Mouse (Mus musculus) hindbrain, embryonic 11.5 days (tissue): ENCODE measurements around the gene Speer4b. TPM values are rescaled to one million over a fixed set of nuclear protein-coding genes. Genes with fewer than 3 reads are reported as not detected.
A peak's percentile ranks its signal among the peaks of the same experiment; 100 is the strongest.
"Not testable (repeated sequence)": the region's sequence is repeated elsewhere in the genome, so short reads cannot be mapped to it uniquely, and the experiment has no call there.

Experiments
- ATAC-seq: fragments of 200-750 bp; cut with Nextera tagmentation; 2 replicates; pipeline ENCODE4 v1.8.0; 2017; ENCODE audit warnings: mild to moderate bottlenecking, moderate TSS enrichment, moderate library complexity; ENCODE audit not compliant: low FRiP score
- DNase-seq: peaks from one replicate; pipeline ENCODE4 v3.0.0-alpha.2; 2015; ENCODE audit warnings: low spot score
- H3K27ac ChIP-seq: fragments of 300-500 bp; sonication (generic); 2 replicates; pipeline ENCODE4 v1.5.1; 2014; ENCODE audit warnings: mild to moderate bottlenecking, low read depth, low read length
- H3K27me3 ChIP-seq: fragments of 300-500 bp; sonication (generic); 2 replicates; pipeline ENCODE4 v1.6.1; 2014; ENCODE audit warnings: mild to moderate bottlenecking, low read length, moderate library complexity, mixed read lengths; ENCODE audit not compliant: control insufficient read depth, insufficient read depth
- H3K36me3 ChIP-seq: fragments of 300-500 bp; sonication (generic); 2 replicates; pipeline ENCODE4 v1.6.1; 2014; ENCODE audit warnings: mild to moderate bottlenecking, low read length, moderate library complexity, mixed read lengths; ENCODE audit not compliant: control insufficient read depth, insufficient read depth
- H3K4me1 ChIP-seq: fragments of 300-500 bp; sonication (generic); replicated peaks from 2 replicates; pipeline ENCODE4 v1.6.1; 2014; ENCODE audit warnings: low read length, mixed read lengths; ENCODE audit not compliant: control insufficient read depth, insufficient read depth
- H3K4me2 ChIP-seq: fragments of 300-500 bp; sonication (generic); replicated peaks from 2 replicates; pipeline ENCODE4 v1.6.1; 2014; ENCODE audit warnings: mild to moderate bottlenecking, low read depth, low read length
- H3K4me3 ChIP-seq: fragments of 300-500 bp; sonication (generic); 2 replicates; pipeline ENCODE4 v1.5.1; 2014; ENCODE audit warnings: low read depth, low read length
- H3K9ac ChIP-seq: fragments of 300-500 bp; sonication (generic); 2 replicates; pipeline ENCODE4 v1.6.1; 2014; ENCODE audit warnings: low read depth, low read length
- H3K9me3 ChIP-seq: fragments of 300-500 bp; sonication (generic); 2 replicates; pipeline ENCODE4 v1.6.1; 2016; ENCODE audit warnings: low read length; ENCODE audit not compliant: control insufficient read depth
- WGBS: fragments of 180-500 bp; shearing (Covaris S2); extraction: QIAGEN DNeasy Blood & Tissue Kit; methylation state at CpG from one replicate; pipeline ENCODE4 v1.1.7; 2014; 5-methylcytosine and 5-hydroxymethylcytosine counted together
- polyA plus RNA-seq: library from polyadenylated mRNA; unstranded; fragments of >200 nt; fragmentation: Nextera tagmentation; extraction: Ambion mirVana; gene quantifications from 2 replicates; pipeline ENCODE4 v1.2.1, GENCODE M21; 2014

Gene Speer4b
- polyA plus RNA-seq, result 0.21 and 0.36 TPM in 2 replicates

DNA sequence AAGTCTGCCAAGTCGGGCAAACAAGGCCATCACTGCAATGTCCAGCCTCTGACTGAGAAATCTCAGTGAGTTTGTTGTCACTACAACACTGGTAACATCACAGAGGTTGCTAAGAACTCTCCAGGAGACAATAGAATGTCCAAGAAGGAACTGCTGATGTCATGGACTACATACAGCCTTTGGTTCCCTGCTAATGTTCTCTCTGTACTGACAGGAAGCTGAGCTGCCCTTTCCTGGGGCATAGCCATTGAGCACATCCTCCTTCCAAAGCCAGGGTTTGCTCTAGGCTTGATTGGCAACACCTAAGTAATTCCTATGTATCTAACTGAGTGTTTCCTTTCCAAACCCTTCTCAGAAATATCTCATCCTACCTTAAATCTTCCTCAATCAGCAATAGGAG, at the start of gene Speer4b:
Gene Speer4b (minus strand): TSS at position 101 of the 400 bp plus-strand sequence.
- not testable (repeated sequence) for H3K9me3 ChIP-seq, DNase-seq, H3K9ac ChIP-seq, H3K4me1 ChIP-seq, H3K27ac ChIP-seq, H3K27me3 ChIP-seq, H3K4me3 ChIP-seq, H3K36me3 ChIP-seq, H3K4me2 ChIP-seq, ATAC-seq
- WGBS, result 72% methylated on average over 1 of the region's 1 CpGs

DNA sequence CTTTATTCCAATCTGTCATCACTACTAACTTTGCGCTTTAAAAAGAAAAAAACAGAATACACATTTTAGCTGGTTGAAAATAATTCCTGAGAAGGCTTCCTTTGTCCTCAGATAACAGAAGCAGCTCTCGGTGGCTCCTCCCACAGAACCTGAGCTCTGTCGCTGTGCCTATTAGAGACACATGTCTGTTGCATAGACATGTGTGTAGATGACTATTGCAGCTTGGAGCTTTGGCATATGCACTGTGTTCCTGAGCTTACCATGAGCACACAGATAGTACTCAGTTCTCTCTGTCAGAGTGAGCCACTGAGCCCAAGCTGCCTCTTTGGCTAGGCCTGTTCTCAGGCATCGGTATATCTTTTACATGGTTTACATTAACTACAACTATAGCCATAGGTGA, 48.1 kb upstream of the Speer4b start:
- H3K36me3 ChIP-seq, result no peaks in the 10 kb centered on the region
- no peak for DNase-seq
- ATAC-seq, result no peak
- no peak overlapping the region for H3K27ac ChIP-seq
- H3K4me1 ChIP-seq, result no peaks in the 10 kb centered on the region
- no peaks in the 10 kb centered on the region for H3K9me3 ChIP-seq
- H3K27me3 ChIP-seq, result no peaks in the 10 kb centered on the region
- no peak overlapping the region for H3K9ac ChIP-seq
- 87% methylated on average over 4 of the region's 4 CpGs for WGBS
- H3K4me3 ChIP-seq, result no peak overlapping the region
- no peak overlapping the region for H3K4me2 ChIP-seq

DNA sequence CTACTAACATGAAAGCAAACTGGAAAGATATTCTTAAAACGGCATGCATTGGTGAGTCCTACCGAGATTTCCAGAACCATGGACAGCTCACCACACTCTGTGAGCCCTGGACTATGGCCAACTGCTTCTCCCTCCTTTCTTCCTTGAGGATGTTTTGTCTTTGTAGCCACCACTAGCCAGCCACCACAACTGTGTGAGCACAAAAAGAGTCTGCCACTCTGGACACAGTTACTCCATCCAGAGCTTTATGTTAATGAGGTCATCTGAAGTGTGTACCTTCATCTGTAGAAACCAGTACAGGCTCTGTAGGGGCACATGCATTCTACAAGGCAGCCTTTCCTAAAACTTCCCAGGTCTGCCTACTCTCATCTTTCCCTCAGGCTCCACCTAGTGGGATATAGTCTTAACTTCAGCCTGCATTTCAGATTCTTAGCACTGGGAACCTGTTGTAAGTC, 43.6 kb upstream of the Speer4b start:
- WGBS, result 19% methylated on average over 2 of the region's 2 CpGs
- no peak for ATAC-seq

DNA sequence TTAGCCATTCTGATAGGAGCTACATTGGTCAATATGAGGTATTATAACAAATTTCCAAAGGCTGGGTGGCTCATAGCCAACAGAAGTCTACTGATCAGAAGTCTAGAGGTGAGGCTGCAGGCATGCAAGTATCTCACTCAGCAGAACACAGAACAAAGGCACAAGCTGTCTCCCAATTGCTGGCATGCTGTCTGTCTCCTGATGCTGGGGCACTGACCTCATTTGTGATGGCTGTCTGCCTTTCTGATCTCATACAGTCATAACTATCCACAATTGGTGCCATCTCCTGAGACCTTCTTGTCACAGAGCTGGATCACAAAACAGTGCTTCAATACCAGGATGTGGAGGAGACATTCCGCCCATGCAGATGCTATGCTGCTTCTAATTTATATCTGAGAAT, 25.7 kb upstream of the Speer4b start:
- Histone ChIP-seq H3K9ac (no peak overlapping the region), H3K9me3 (no peaks in the 10 kb centered on the region), H3K27me3 (no peaks in the 10 kb centered on the region), H3K36me3 (no peaks in the 10 kb centered on the region), H3K4me3 (no peak overlapping the region), H3K27ac (no peak overlapping the region), H3K4me1 (no peaks in the 10 kb centered on the region), H3K4me2 (no peak overlapping the region)
- 88% methylated on average over 1 of the region's 1 CpGs for WGBS
- ATAC-seq (no peak), DNase-seq (no peak)

More for the DNA sequence above, 43.6 kb upstream of the Speer4b start:
- Histone ChIP-seq H3K4me1 (no peaks in the 10 kb centered on the region), H3K9ac (no peak overlapping the region), H3K4me2 (no peak overlapping the region), H3K9me3 (no peaks in the 10 kb centered on the region), H3K36me3 (no peaks in the 10 kb centered on the region), H3K27ac (no peak overlapping the region), H3K4me3 (no peak overlapping the region), H3K27me3 (no peaks in the 10 kb centered on the region)
- peak; percentile 52 for DNase-seq

DNA sequence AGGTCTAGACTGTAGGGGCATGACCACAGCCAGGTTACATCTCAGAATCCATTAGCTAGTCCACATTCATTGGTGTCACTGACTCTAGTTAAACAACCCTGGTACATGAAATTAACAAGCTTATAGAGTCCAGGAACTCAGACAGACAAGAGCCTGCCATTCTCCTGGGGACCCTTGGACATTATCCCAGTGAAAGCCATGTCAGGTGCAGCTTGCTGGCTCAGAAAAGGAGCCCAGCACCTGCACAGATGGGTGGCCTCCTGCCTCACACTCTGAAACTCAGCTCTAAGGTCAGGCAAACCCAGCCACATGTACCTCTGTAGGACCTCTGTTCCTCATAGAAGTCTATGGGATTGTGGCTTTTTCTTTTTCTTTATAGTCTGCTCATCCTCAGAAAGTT, 17.5 kb upstream of the Speer4b start:
- H3K4me2 ChIP-seq, result no peak overlapping the region
- no peak for DNase-seq
- H3K36me3 ChIP-seq, result no peaks in the 10 kb centered on the region
- H3K9ac ChIP-seq, result no peak overlapping the region
- no peaks in the 10 kb centered on the region for H3K4me1 ChIP-seq
- H3K27ac ChIP-seq, result no peak overlapping the region
- no peak for ATAC-seq
- no peak overlapping the region for H3K4me3 ChIP-seq
- H3K27me3 ChIP-seq, result no peaks in the 10 kb centered on the region
- H3K9me3 ChIP-seq, result no peaks in the 10 kb centered on the region

DNA sequence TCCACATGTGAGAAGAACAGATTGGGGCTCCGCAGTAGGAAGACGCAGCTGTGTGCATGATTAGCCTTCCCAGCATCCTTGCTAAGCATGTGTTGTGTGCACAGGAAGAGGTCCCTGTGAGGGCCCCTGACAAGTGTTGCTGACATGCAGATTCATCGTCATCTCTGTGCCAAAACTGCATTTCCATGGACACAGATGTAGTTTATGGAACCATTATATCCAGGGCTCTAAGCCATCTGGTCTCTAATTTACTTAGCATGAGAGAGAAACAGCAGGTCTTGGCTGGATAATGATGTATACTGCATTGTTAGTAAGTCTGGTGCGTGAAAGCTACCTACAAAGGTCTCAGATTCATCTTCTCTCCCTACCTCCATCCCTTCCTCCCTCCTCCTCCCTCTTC, 10.3 kb downstream of the Speer4b start:
- H3K4me1 ChIP-seq, result no peaks in the 10 kb centered on the region
- DNase-seq, result no peak
- ATAC-seq, result no peak
- H3K4me3 ChIP-seq, result no peak overlapping the region
- no peaks in the 10 kb centered on the region for H3K9me3 ChIP-seq
- no peaks in the 10 kb centered on the region for H3K36me3 ChIP-seq
- no peak overlapping the region for H3K27ac ChIP-seq
- H3K9ac ChIP-seq, result no peak overlapping the region
- no peak overlapping the region for H3K4me2 ChIP-seq
- H3K27me3 ChIP-seq, result no peaks in the 10 kb centered on the region
- 87% methylated on average over 4 of the region's 4 CpGs for WGBS

DNA sequence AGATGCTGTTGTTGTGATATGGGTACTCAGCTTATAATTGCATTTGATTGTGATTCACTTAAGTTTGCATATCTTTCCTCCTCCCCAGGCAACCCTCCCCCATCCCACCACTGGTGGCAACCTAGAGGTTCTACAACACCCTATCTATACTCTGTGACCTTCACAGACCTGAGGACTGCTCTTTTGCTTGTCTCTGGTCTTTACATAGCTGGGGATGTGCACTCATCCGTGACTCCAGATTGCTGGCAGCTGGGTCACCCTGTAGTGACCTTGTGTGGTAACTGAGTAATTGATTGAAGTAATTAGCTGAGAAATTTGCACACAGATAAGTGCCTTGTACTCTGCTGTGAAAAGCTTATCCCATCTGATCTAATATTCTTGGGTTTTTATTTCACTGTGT, 15.1 kb downstream of the Speer4b start:
- no peaks in the 10 kb centered on the region for H3K36me3 ChIP-seq
- no peaks in the 10 kb centered on the region for H3K27me3 ChIP-seq
- no peak overlapping the region for H3K4me3 ChIP-seq
- ATAC-seq (peak; percentile 46), DNase-seq (peak; percentile 3)
- no peak overlapping the region for H3K4me2 ChIP-seq
- no peak overlapping the region for H3K9ac ChIP-seq
- H3K27ac ChIP-seq, result no peak overlapping the region
- H3K4me1 ChIP-seq, result no peaks in the 10 kb centered on the region
- 45% methylated on average over 1 of the region's 1 CpGs for WGBS
- no peaks in the 10 kb centered on the region for H3K9me3 ChIP-seq

DNA sequence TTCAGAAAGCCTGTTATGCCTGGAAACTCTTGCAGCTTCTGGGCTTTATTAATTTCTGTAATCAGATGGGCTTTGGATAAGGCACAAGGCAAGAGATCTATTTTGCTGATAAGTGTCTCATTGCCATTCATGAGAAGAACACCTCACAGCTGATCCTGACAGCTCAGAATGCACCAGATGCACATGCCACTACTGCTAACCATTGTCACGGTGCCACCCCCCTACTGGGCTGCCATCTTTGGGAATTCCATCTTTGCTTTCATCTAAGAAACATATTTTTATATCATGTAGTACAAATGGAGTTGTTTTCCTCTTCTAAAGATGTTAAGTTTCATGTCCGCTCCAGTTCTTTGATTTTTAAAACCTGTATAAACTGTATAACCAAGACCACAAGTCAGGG, 19.5 kb downstream of the Speer4b start:
- Histone ChIP-seq H3K27ac (no peak overlapping the region), H3K9ac (no peak overlapping the region), H3K4me1 (no peaks in the 10 kb centered on the region), H3K4me2 (no peak overlapping the region), H3K27me3 (no peaks in the 10 kb centered on the region), H3K4me3 (no peak overlapping the region), H3K36me3 (no peaks in the 10 kb centered on the region), H3K9me3 (no peaks in the 10 kb centered on the region)
- DNase-seq (no peak), ATAC-seq (no peak)
- WGBS, result 83% methylated on average over 2 of the region's 2 CpGs

DNA sequence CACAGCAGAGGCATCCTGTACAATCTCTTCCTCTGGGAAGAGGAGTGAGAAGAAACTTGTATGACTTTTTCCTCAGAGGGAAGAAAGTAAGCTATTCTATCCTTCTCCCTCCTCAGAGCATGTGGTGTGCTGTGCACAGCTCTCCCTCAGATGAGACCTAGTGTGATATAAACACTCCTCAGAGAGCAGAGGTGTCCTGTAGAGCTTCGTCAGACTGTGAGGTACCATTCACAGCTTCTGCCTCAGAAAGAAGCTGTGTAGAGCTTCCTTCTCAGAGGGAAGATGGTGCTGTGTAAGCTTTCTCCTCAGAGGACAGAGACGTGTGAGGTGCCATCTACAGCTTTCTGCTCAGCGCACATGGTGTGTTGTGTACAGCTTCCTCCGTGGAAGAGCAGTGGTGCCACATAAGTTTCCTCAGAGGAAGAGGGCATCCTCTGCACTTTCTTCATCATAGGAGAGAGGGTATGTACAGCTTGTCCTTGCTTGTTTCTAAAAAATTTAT, 26.2 kb downstream of the Speer4b start:
- Histone ChIP-seq H3K4me1 (no peaks in the 10 kb centered on the region), H3K36me3 (no peaks in the 10 kb centered on the region), H3K27ac (no peak overlapping the region), H3K27me3 (no peaks in the 10 kb centered on the region), H3K4me3 (no peak overlapping the region), H3K9me3 (no peaks in the 10 kb centered on the region), H3K9ac (no peak overlapping the region), H3K4me2 (no peak overlapping the region)
- ATAC-seq (no peak), DNase-seq (no peak)
- WGBS, result 88% methylated on average over 4 of the region's 4 CpGs
